Mouse (Mus musculus) liver, embryonic 12.5 days (tissue): ENCODE data around the gene Gm11437. TPM values are rescaled to one million over a fixed set of nuclear protein-coding genes. Genes with fewer than 3 reads are reported as not detected.

Experiments
- ATAC-seq: fragments of 200-750 bp; cut with Nextera tagmentation; 2 replicates; pipeline ENCODE4 v1.8.0; 2017; ENCODE audit warnings: moderate number of reproducible peaks, mild to moderate bottlenecking, moderate library complexity
- H3K27ac ChIP-seq: fragments of 300-500 bp; sonication (generic); 2 replicates; pipeline ENCODE4 v1.5.1; 2016; ENCODE audit warnings: mild to moderate bottlenecking
- H3K27me3 ChIP-seq: fragments of 300-500 bp; sonication (generic); replicated peaks from 2 replicates; pipeline ENCODE4 v1.6.1; 2016; ENCODE audit warnings: mild to moderate bottlenecking, moderate library complexity
- H3K36me3 ChIP-seq: fragments of 300-500 bp; sonication (generic); 2 replicates; pipeline ENCODE4 v1.6.1; 2016; ENCODE audit warnings: mild to moderate bottlenecking, moderate library complexity
- H3K4me1 ChIP-seq: fragments of 300-500 bp; sonication (generic); 2 replicates; pipeline ENCODE4 v1.6.1; 2016
- H3K4me2 ChIP-seq: fragments of 300-500 bp; sonication (generic); 2 replicates; pipeline ENCODE4 v1.6.1; 2016; ENCODE audit warnings: mild to moderate bottlenecking, moderate library complexity
- H3K4me3 ChIP-seq: fragments of 300-500 bp; sonication (generic); 2 replicates; pipeline ENCODE4 v1.5.1; 2016; ENCODE audit warnings: mild to moderate bottlenecking, moderate library complexity
- H3K9ac ChIP-seq: fragments of 300-500 bp; sonication (generic); 2 replicates; pipeline ENCODE4 v1.6.1; 2016; ENCODE audit warnings: mild to moderate bottlenecking, moderate library complexity
- H3K9me3 ChIP-seq: fragments of 300-500 bp; sonication (generic); replicated peaks from 2 replicates; pipeline ENCODE4 v1.6.1; 2016; ENCODE audit warnings: mild to moderate bottlenecking, moderate library complexity
- WGBS: fragments of 180-500 bp; shearing (Covaris S2); methylation state at CpG from one replicate; pipeline ENCODE4 v1.1.7; 2016; ENCODE audit not compliant: insufficient replicate concordance; 5-methylcytosine and 5-hydroxymethylcytosine counted together
- polyA plus RNA-seq: library from polyadenylated mRNA; unstranded; fragments of >200 nt; fragmentation: Nextera tagmentation; extraction: Ambion mirVana; gene quantifications from 2 replicates; pipeline ENCODE4 v1.2.1, GENCODE M21; 2016

Gm11437 gene
- polyA plus RNA-seq, 1 experiment from 2014 or later: not detected

GRCm38 (mm10) chr11:84134331-84134860, 32.9 kb downstream of the Gm11437 start:
- no peak for ATAC-seq
- Histone ChIP-seq H3K27me3 (peaks cover 13% of the 10 kb centered on the region; the same call in 1 of the 2 replicates), H3K4me3 (no peak overlapping the region), H3K4me1 (peaks cover 7% of the 10 kb centered on the region), H3K4me2 (no peak overlapping the region), H3K9me3 (no peaks in the 10 kb centered on the region), H3K27ac (no peak overlapping the region), H3K9ac (no peak overlapping the region), H3K36me3 (no peaks in the 10 kb centered on the region)
- 83% methylated on average over 2 of the region's 2 CpGs for WGBS

GRCm38 (mm10) chr11:84129799-84130185, 37.5 kb downstream of the Gm11437 start:
- Histone ChIP-seq H3K27ac (no peak overlapping the region), H3K27me3 (peaks cover 13% of the 10 kb centered on the region; the same call in 1 of the 2 replicates), H3K4me1 (peaks cover 17% of the 10 kb centered on the region), H3K9ac (peak overlapping the region; percentile 89; the same call in 1 of the 2 replicates), H3K9me3 (no peaks in the 10 kb centered on the region), H3K36me3 (peaks cover 27% of the 10 kb centered on the region), H3K4me2 (peak overlapping the region; percentile 91), H3K4me3 (peak overlapping the region; percentile 85)
- ATAC-seq: peak; percentile 4; the same call in 1 of the 2 replicates
- 9% methylated on average over 11 of the region's 11 CpGs for WGBS

- H3K36me3 ChIP-seq: peaks cover 34% of the 10 kb centered on the region
- ATAC-seq: peak; percentile 90
- H3K27ac ChIP-seq: peak within 1 kb of the TSS; percentile 72
These were observed 38.1 kb downstream of the Gm11437 start, which contains the start of the genes Tada2a and Acaca for GRCm38 (mm10) chr11:84128943-84129798. TSS of gene Tada2a (minus strand) at chr11:84129600. TSS of gene Acaca (plus strand) at chr11:84129672.

GRCm38 (mm10) chr11:84127977-84128376, 39.3 kb downstream of the Gm11437 start:
- ATAC-seq: no peak
- H3K9me3 ChIP-seq: no peaks in the 10 kb centered on the region
- 64% methylated on average over 4 of the region's 4 CpGs for WGBS
- H3K36me3 ChIP-seq: peaks cover 42% of the 10 kb centered on the region
- peak overlapping the region; percentile 91 for H3K4me2 ChIP-seq
- H3K27me3 ChIP-seq: peaks cover 10% of the 10 kb centered on the region; the same call in 1 of the 2 replicates
- H3K4me1 ChIP-seq: peaks cover 17% of the 10 kb centered on the region
- no peak overlapping the region for H3K9ac ChIP-seq
- peak overlapping the region; percentile 85; the same call in 1 of the 2 replicates for H3K4me3 ChIP-seq
- no peak overlapping the region for H3K27ac ChIP-seq

More at GRCm38 (mm10) chr11:84128943-84129798, 38.1 kb downstream of the Gm11437 start, which contains the start of the genes Tada2a and Acaca:
- H3K9me3 ChIP-seq: no peaks in the 10 kb centered on the region
- H3K27me3 ChIP-seq: peaks cover 13% of the 10 kb centered on the region; the same call in 1 of the 2 replicates
- H3K4me3 ChIP-seq: peak within 1 kb of the TSS; percentile 85
- WGBS: under 1% methylated on average over 69 of the region's 83 CpGs
- H3K4me2 ChIP-seq: peak within 1 kb of the TSS; percentile 91
- peaks cover 17% of the 10 kb centered on the region for H3K4me1 ChIP-seq
- H3K9ac ChIP-seq: peak within 1 kb of the TSS; percentile 89

- Histone ChIP-seq H3K4me2 (no peak overlapping the region), H3K9ac (no peak overlapping the region), H3K9me3 (no peaks in the 10 kb centered on the region), H3K27me3 (no peaks in the 10 kb centered on the region), H3K27ac (no peak overlapping the region), H3K4me3 (no peak overlapping the region), H3K36me3 (peaks cover 97% of the 10 kb centered on the region), H3K4me1 (peaks cover 16% of the 10 kb centered on the region)
- ATAC-seq: no peak
- whole genome bisulfite sequencing: 76% methylated on average over 12 of the region's 12 CpGs
These were observed 46.0 kb downstream of the Gm11437 start for GRCm38 (mm10) chr11:84121051-84121956.

- Histone ChIP-seq H3K36me3 (peaks cover 88% of the 10 kb centered on the region), H3K9ac (no peak overlapping the region), H3K4me3 (no peak overlapping the region), H3K27ac (no peak overlapping the region), H3K4me2 (no peak overlapping the region), H3K27me3 (no peaks in the 10 kb centered on the region), H3K4me1 (peaks cover 16% of the 10 kb centered on the region), H3K9me3 (no peaks in the 10 kb centered on the region)
- 72% methylated on average over 4 of the region's 4 CpGs for WGBS
- no peak for ATAC-seq
These were observed 49.8 kb downstream of the Gm11437 start for GRCm38 (mm10) chr11:84117431-84117830.

GRCm38 (mm10) chr11:84116221-84116620, 51.1 kb downstream of the Gm11437 start:
- WGBS: 48% methylated on average over 2 of the region's 2 CpGs
- Histone ChIP-seq H3K9me3 (no peaks in the 10 kb centered on the region), H3K27ac (no peak overlapping the region), H3K9ac (no peak overlapping the region), H3K36me3 (peaks cover 79% of the 10 kb centered on the region), H3K4me2 (no peak overlapping the region), H3K4me3 (no peak overlapping the region), H3K27me3 (no peaks in the 10 kb centered on the region), H3K4me1 (peaks cover 6% of the 10 kb centered on the region)
- no peak for ATAC-seq

GRCm38 (mm10) chr11:84115646-84116045, 51.6 kb downstream of the Gm11437 start:
- no peak overlapping the region for H3K27ac ChIP-seq
- no peak for ATAC-seq
- no peak overlapping the region for H3K4me2 ChIP-seq
- H3K9me3 ChIP-seq: no peaks in the 10 kb centered on the region
- no peaks in the 10 kb centered on the region for H3K27me3 ChIP-seq
- H3K4me1 ChIP-seq: peaks cover under 1% of the 10 kb centered on the region
- no peak overlapping the region for H3K4me3 ChIP-seq
- H3K36me3 ChIP-seq: peaks cover 79% of the 10 kb centered on the region
- H3K9ac ChIP-seq: no peak overlapping the region
- 82% methylated on average over 9 of the region's 9 CpGs for WGBS

GRCm38 (mm10) chr11:84113623-84114022, 53.7 kb downstream of the Gm11437 start:
- H3K9me3 ChIP-seq: no peaks in the 10 kb centered on the region
- no peak overlapping the region for H3K27ac ChIP-seq
- WGBS: 78% methylated on average over 5 of the region's 5 CpGs
- no peaks in the 10 kb centered on the region for H3K27me3 ChIP-seq
- no peaks in the 10 kb centered on the region for H3K4me1 ChIP-seq
- peaks cover 76% of the 10 kb centered on the region for H3K36me3 ChIP-seq
- H3K9ac ChIP-seq: no peak overlapping the region
- ATAC-seq: no peak
- H3K4me3 ChIP-seq: no peak overlapping the region
- H3K4me2 ChIP-seq: no peak overlapping the region

GRCm38 (mm10) chr11:84107137-84107536, 60.1 kb downstream of the Gm11437 start:
- Histone ChIP-seq H3K4me3 (no peak overlapping the region), H3K4me2 (no peak overlapping the region), H3K27me3 (no peaks in the 10 kb centered on the region), H3K36me3 (peaks cover 91% of the 10 kb centered on the region), H3K9ac (no peak overlapping the region), H3K9me3 (no peaks in the 10 kb centered on the region), H3K27ac (no peak overlapping the region), H3K4me1 (no peaks in the 10 kb centered on the region)
- ATAC-seq: no peak
- 53% methylated on average over 2 of the region's 2 CpGs for WGBS

GRCm38 (mm10) chr11:84104036-84104435, 63.2 kb downstream of the Gm11437 start:
- Histone ChIP-seq H3K4me1 (no peaks in the 10 kb centered on the region), H3K27ac (no peak overlapping the region), H3K27me3 (no peaks in the 10 kb centered on the region), H3K9ac (no peak overlapping the region), H3K4me3 (no peak overlapping the region), H3K4me2 (no peak overlapping the region), H3K9me3 (no peaks in the 10 kb centered on the region), H3K36me3 (peaks cover 96% of the 10 kb centered on the region)
- ATAC-seq: no peak
- WGBS: 89% methylated on average over 6 of the region's 6 CpGs
